Mouse (Mus musculus): ENCODE measurements at regions not wholly inside any gene's neighbourhood (a gene's known extent, or its start where the extent isn't known, plus 50 kb on each side); places are given as distances from the start of the nearest gene placed in this dataset.

DNA sequence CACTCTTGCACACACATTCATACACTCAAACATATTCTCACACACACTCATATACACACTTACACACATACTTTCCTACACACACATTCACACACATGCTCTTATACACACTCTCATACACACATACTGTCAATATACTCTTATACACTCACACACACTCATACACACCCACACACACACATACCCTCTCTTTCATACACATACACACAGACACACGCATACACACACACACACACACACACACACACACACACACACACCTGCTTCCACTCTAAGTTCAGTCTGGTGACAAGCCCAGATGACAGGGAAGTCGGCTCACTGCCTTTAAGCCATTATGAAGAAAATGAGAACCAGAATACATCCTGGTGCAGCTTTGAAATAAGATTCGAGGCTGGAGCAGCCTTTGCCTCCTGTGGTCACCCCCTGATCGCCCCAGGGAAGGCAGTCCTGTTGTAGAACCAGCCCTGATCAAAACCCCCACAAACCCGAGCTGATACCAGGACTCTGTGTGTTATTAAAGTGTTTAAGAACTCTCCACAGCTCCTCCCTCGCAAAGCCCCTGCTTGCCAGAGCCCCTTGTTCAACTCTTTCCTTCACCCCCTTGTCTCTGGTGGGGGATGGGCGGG is 230.3 kb downstream of the Tle3 start:
- no peak overlapping the region for H3K4me2 ChIP-seq
- H3K36me3 ChIP-seq, result no peaks in the 10 kb centered on the region
- H3K4me3 ChIP-seq, result no peak overlapping the region
- H3K9me3 ChIP-seq, result no peaks in the 10 kb centered on the region
- H3K4me1 ChIP-seq (replicated peaks), result peaks cover 11% of the 10 kb centered on the region
- ATAC-seq (ENCODE audit: low read depth), result no peak
- peaks cover 8% of the 10 kb centered on the region for H3K27me3 ChIP-seq
- WGBS, result 47% methylated on average over 7 of the region's 7 CpGs
- H3K27ac ChIP-seq (replicated peaks), result no peak overlapping the region
- no peak overlapping the region for H3K9ac ChIP-seq

GRCm38 (mm10) chr9:61601911-61602310 is 229.7 kb downstream of the Tle3 start:
- Histone ChIP-seq H3K27ac (replicated peaks) (no peak overlapping the region), H3K36me3 (no peaks in the 10 kb centered on the region), H3K4me1 (replicated peaks) (peaks cover 15% of the 10 kb centered on the region), H3K27me3 (peaks cover 8% of the 10 kb centered on the region), H3K4me2 (no peak overlapping the region), H3K4me3 (no peak overlapping the region), H3K9ac (no peak overlapping the region), H3K9me3 (no peaks in the 10 kb centered on the region)
- no peak for ATAC-seq (ENCODE audit: low read depth)
- 67% methylated on average over 6 of the region's 6 CpGs for WGBS

- Histone ChIP-seq H3K9ac (no peak overlapping the region), H3K4me1 (replicated peaks) (peaks cover 24% of the 10 kb centered on the region), H3K4me2 (no peak overlapping the region), H3K9me3 (no peaks in the 10 kb centered on the region), H3K27me3 (0 out of 2 replicates have a peak, but pooled peaks cover 3% of the 10 kb centered on the region), H3K4me3 (no peak overlapping the region), H3K27ac (replicated peaks) (no peak overlapping the region), H3K36me3 (no peaks in the 10 kb centered on the region)
- no peak for ATAC-seq (ENCODE audit: low read depth)
- 28% methylated on average over 7 of the region's 7 CpGs for WGBS
Observed at GRCm38 (mm10) chr9:61597287-61597686, 225.1 kb downstream of the Tle3 start.

DNA sequence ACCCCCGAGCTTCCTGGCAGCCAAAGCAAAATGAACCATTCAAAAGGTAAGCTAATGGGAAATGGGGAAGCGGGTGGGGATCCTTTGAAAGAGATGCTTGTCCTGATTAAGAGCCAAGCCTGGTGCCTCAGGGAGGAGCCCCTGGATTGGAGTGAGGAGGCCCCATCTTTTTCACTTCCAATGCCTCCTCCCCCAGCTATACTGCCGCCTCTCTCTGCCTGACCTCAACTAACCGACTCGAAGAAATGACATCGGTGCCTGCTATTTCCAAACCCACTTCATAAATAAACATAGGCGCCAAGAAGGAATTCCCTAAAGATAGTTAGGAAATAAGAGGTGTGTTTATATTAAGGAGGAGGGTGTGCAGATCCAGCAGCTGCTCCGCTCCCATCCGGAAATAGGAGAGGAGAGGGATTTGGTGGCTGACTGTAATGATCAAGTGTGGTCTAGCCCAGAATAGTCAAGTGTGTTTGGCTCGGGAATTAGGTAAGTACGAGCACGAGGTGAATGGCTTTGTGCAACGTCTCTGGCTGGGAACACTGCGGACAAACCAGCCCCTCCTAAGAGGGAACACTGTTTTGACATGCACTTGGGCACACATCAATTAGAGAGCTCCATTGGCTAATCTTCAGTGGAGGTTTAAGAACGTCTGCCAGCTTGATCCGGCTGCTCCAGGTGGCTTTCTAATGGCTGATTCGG is 224.4 kb downstream of the Tle3 start:
- no peaks in the 10 kb centered on the region for H3K36me3 ChIP-seq
- H3K4me1 ChIP-seq (replicated peaks), result peaks cover 24% of the 10 kb centered on the region
- no peak overlapping the region for H3K4me3 ChIP-seq
- ATAC-seq (ENCODE audit: low read depth), result no peak
- no peak overlapping the region for H3K9ac ChIP-seq
- 0 out of 2 replicates have a peak, but pooled peaks cover 3% of the 10 kb centered on the region for H3K27me3 ChIP-seq
- H3K4me2 ChIP-seq, result no peak overlapping the region
- WGBS, result 50% methylated on average over 17 of the region's 17 CpGs
- no peak overlapping the region for H3K27ac ChIP-seq (replicated peaks)
- H3K9me3 ChIP-seq, result no peaks in the 10 kb centered on the region

DNA sequence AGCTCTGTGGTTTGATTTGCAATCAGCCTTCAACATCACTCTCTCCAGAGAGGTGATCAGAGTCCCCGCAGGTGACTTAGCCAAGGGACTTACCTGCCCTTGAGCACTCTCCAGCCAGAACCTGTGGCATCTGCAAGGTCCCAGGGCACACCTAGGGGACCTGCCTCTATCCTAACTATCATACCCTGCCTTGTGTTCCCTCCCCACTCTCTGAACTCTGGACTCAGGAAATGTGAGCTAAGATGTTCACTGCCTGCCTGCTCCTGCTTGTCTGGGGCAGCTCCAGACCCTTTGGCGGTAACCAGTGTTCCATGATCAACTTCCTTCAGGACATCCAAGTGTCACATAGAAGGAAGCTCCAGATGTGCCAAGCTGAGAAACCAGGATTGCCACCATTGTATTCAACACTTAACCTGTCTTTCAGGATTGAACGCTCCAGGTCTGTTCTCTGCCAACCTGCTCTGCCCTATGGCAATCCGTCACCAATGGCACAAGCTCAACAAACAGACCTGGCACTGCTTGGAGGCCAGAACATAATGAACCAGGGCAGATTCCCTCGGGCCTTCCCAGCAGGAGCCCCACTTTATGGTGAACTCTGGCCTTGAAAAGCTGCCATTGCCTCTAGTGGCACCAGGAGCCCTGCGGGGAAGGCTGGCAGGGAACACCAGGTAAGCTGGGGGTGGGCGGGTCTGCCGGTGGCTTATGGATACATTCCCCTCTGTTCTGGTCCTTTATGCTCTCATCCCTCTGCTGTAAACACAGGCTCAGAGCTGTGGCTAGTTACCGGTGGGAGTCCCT is 223.2 kb downstream of the Tle3 start:
- Histone ChIP-seq H3K4me1 (replicated peaks) (peaks cover 24% of the 10 kb centered on the region), H3K4me3 (no peak overlapping the region), H3K36me3 (no peaks in the 10 kb centered on the region), H3K4me2 (no peak overlapping the region), H3K27ac (replicated peaks) (no peak overlapping the region), H3K27me3 (0 out of 2 replicates have a peak, but pooled peaks cover 3% of the 10 kb centered on the region), H3K9me3 (no peaks in the 10 kb centered on the region), H3K9ac (no peak overlapping the region)
- no peak for ATAC-seq (ENCODE audit: low read depth)
- WGBS, result 65% methylated on average over 9 of the region's 9 CpGs

GRCm38 (mm10) chr9:61593991-61594390 is 221.8 kb downstream of the Tle3 start:
- no peak overlapping the region for H3K4me2 ChIP-seq
- peaks cover 24% of the 10 kb centered on the region for H3K4me1 ChIP-seq (replicated peaks)
- ATAC-seq (ENCODE audit: low read depth), result 0 out of 2 replicates have a peak, but pooled peaks have one; percentile 23
- H3K27ac ChIP-seq (replicated peaks), result 0 out of 2 replicates have a peak overlapping the region, but pooled peaks have one; percentile 5
- H3K4me3 ChIP-seq, result no peak overlapping the region
- H3K9ac ChIP-seq, result no peak overlapping the region; the same call in 1 of the 2 replicates
- 59% methylated on average over 6 of the region's 6 CpGs for WGBS
- no peaks in the 10 kb centered on the region for H3K9me3 ChIP-seq
- 0 out of 2 replicates have a peak, but pooled peaks cover 3% of the 10 kb centered on the region for H3K27me3 ChIP-seq
- no peaks in the 10 kb centered on the region for H3K36me3 ChIP-seq

DNA sequence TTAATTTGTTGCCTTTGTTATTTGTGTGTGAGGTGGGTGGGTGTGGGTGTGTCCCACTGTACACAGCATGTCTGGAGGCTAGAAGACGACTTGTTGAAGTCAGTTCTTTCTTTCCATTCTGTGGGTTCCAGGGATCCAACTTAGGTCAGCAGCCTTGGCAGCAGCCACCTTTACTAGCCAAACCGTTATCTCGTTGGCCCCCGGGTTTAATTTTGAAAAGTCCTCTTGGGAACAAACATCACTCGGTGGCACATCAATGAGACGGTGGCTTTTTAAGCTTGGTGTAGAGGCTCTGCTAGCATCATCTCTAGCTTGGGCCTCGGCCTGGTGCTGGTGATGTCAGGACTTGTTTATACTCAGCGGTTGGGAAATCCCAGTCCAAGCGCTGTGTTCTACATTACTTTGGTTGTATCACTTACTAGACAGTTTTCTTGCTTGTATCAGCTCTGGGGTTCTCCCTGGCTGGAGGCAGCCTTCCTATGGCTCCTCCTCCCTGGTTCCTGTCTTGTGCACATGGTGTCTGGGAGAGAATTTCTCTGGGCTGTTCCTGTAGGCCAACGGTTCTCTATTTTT is 217.6 kb downstream of the Tle3 start:
- Histone ChIP-seq H3K4me1 (replicated peaks) (peaks cover 14% of the 10 kb centered on the region), H3K4me2 (no peak overlapping the region), H3K36me3 (no peaks in the 10 kb centered on the region), H3K4me3 (no peak overlapping the region), H3K9me3 (no peaks in the 10 kb centered on the region), H3K27me3 (0 out of 2 replicates have a peak, but pooled peaks cover 2% of the 10 kb centered on the region), H3K27ac (replicated peaks) (no peak overlapping the region), H3K9ac (no peak overlapping the region)
- WGBS, result 87% methylated on average over 10 of the region's 10 CpGs
- no peak for ATAC-seq (ENCODE audit: low read depth)

GRCm38 (mm10) chr9:61583281-61584072 is 211.3 kb downstream of the Tle3 start:
- peak; percentile 74 for ATAC-seq (ENCODE audit: low read depth)
- no peak overlapping the region for H3K4me2 ChIP-seq
- no peak overlapping the region for H3K4me3 ChIP-seq
- H3K9ac ChIP-seq, result no peak overlapping the region
- H3K27me3 ChIP-seq, result 0 out of 2 replicates have a peak, but pooled peaks cover 8% of the 10 kb centered on the region
- H3K4me1 ChIP-seq (replicated peaks), result peaks cover 23% of the 10 kb centered on the region
- WGBS, result 43% methylated on average over 21 of the region's 21 CpGs
- H3K27ac ChIP-seq (replicated peaks), result peak overlapping the region; percentile 83
- H3K36me3 ChIP-seq, result no peaks in the 10 kb centered on the region
- no peaks in the 10 kb centered on the region for H3K9me3 ChIP-seq

- peaks cover 23% of the 10 kb centered on the region for H3K4me1 ChIP-seq (replicated peaks)
- no peaks in the 10 kb centered on the region for H3K36me3 ChIP-seq
- ATAC-seq (ENCODE audit: low read depth), result no peak
- H3K4me2 ChIP-seq, result no peak overlapping the region
- no peaks in the 10 kb centered on the region for H3K9me3 ChIP-seq
- H3K27ac ChIP-seq (replicated peaks), result no peak overlapping the region
- no peak overlapping the region for H3K9ac ChIP-seq
- H3K27me3 ChIP-seq, result 0 out of 2 replicates have a peak, but pooled peaks cover 8% of the 10 kb centered on the region
- no peak overlapping the region for H3K4me3 ChIP-seq
- WGBS, result 83% methylated on average over 6 of the region's 6 CpGs
Observed at GRCm38 (mm10) chr9:61581046-61581445, 208.9 kb downstream of the Tle3 start.

DNA sequence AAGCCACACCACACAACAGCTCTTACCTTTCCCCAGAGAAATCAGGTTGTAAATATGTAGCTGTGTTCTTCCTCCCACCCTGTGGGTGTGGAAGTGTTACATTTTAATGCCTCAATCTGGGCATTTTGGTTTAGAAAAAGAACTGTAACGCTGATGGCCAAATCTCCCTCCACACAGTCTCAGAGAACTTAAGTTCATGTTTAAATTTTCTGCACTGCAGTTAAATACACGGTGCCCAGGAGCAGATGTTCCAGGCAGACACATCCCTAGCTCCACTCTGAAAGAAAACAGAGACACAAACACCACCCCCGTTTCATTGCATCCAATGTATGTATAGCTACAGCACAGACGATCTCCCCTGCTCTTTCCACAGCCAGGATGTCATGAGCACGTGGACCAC is 206.1 kb downstream of the Tle3 start:
- no peaks in the 10 kb centered on the region for H3K9me3 ChIP-seq

DNA sequence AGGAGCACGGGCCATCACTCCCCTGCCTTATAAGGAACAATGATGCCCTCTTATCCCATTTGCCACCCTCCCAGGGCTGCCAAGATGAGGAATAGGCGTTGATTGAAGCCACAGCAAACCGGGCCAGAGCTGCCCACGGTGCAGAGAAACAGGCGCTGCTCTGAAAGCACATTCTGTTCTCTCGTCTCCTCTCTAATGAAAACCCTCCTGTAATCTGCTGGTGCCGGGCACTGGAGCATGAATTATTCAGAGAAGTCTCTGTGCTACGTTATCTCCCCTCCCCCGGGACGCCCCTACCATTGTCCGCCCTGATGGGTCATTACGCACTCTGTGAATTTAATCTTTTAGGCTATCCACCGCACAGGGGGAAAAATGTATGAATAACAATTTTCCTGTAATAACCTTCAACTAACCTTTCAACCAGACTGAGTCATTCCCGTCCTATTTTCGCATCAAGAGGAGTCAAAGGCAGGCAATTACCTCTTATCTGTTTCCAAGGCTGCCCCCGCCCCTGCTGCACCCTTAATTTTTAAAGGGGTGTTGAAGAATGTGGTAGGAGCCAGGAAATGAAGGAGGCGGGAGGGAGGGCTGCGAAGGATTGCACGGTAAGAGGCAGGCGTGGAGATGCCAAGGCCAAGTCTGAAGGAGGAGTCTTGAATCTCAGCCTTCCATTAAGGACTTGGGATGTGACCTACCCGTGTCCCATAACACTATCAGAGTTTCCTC is 201.6 kb downstream of the Tle3 start:
- WGBS, result 17% methylated on average over 21 of the region's 21 CpGs
- H3K4me3 ChIP-seq, result no peak overlapping the region
- H3K9me3 ChIP-seq, result no peaks in the 10 kb centered on the region
- H3K9ac ChIP-seq, result peak overlapping the region; percentile 58
- peak; percentile 82 for ATAC-seq (ENCODE audit: low read depth)
- peaks cover 19% of the 10 kb centered on the region for H3K4me1 ChIP-seq (replicated peaks)
- H3K36me3 ChIP-seq, result no peaks in the 10 kb centered on the region
- H3K4me2 ChIP-seq, result peak overlapping the region; percentile 27; the same call in 1 of the 2 replicates
- H3K27ac ChIP-seq (replicated peaks), result peak overlapping the region; percentile 89
- H3K27me3 ChIP-seq, result no peaks in the 10 kb centered on the region

More for the DNA sequence above, 206.1 kb downstream of the Tle3 start:
- no peak overlapping the region for H3K4me2 ChIP-seq
- peaks cover 20% of the 10 kb centered on the region for H3K4me1 ChIP-seq (replicated peaks)
- H3K36me3 ChIP-seq, result no peaks in the 10 kb centered on the region
- no peak overlapping the region for H3K27ac ChIP-seq (replicated peaks)
- 0 out of 2 replicates have a peak, but pooled peaks cover 8% of the 10 kb centered on the region for H3K27me3 ChIP-seq
- H3K4me3 ChIP-seq, result no peak overlapping the region
- ATAC-seq (ENCODE audit: low read depth), result no peak
- WGBS, result 70% methylated on average over 5 of the region's 5 CpGs
- H3K9ac ChIP-seq, result no peak overlapping the region

All from neural tube, embryonic 13.5 days (tissue).